Mouse (Mus musculus) gastrocnemius, postnatal 10 days (tissue): ENCODE results near the gene Atf1. TPM values are rescaled to one million over a fixed set of nuclear protein-coding genes. Genes with fewer than 3 reads are reported as not detected.
"Not testable (repeated sequence)": the region's sequence is repeated elsewhere in the genome, so short reads cannot be mapped to it uniquely, and the experiment has no call there.

Experiments
- DNase-seq: peaks from one replicate; pipeline ENCODE4 v3.0.0; 2021; ENCODE audit warnings: mixed read lengths
- total RNA-seq, 2 experiments: library from RNA; stranded (reverse); gene quantifications; 2 replicates each; pipeline ENCODE4 v1.2.3; 2021

The Atf1 gene
- total RNA-seq, 2 experiments from 2014 or later: 51.5 to 55.9 TPM

GRCm38 (mm10) chr15:100258646-100259425 is 31.2 kb downstream of the Atf1 start:
- DNase-seq: no peak

GRCm38 (mm10) chr15:100260351-100260750 is 32.7 kb downstream of the Atf1 start:
- DNase-seq: not testable (repeated sequence)

- no peak for DNase-seq
Measured at GRCm38 (mm10) chr15:100263246-100263905, 35.8 kb downstream of the Atf1 start.

GRCm38 (mm10) chr15:100265586-100266325 is 38.1 kb downstream of the Atf1 start:
- no peak for DNase-seq

- DNase-seq: no peak
Measured at GRCm38 (mm10) chr15:100268916-100269315, 41.3 kb downstream of the Atf1 start.

GRCm38 (mm10) chr15:100269776-100270175 is 42.2 kb downstream of the Atf1 start:
- DNase-seq: no peak

DNA sequence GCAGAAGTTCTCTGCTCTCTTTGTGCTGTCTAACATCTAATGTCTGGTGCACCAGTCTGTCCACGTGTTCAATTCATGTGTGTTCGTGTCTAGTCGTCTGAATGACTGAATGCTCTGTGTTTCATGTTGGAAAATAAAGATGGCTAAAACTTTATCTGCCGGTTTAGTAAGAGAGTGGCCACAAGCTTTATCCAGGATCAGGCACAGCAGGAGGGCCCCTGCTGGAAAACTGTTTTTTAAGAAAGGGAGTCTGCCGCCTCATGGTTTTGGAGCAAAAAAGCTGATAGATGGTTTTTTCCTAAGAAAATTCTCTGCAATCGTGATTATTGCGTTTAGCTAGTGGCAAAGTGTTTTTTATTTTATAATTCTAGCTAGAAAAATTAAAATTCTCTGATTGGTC is 43.0 kb downstream of the Atf1 start:
- DNase-seq: not testable (repeated sequence)

DNA sequence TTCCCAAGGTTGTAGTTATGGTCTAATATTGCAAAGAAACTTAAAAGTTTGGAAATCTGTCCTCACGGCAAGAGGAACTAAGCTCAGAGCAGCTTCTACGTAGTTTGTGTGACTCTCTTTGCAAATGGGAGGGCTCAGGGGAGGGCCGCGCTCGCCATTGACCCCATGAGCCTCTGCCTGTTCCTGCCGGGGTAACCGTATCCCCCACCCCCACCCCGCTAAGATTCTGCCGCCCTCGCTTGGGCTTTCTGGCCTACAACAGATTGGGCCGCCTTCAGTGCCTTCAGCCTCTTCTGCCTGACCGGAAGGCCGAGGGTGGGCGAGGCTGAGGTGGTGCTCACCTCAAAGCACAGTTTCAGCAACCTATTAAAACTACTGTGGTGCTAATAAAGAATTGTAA is 43.8 kb downstream of the Atf1 start:
- DNase-seq: no peak

DNA sequence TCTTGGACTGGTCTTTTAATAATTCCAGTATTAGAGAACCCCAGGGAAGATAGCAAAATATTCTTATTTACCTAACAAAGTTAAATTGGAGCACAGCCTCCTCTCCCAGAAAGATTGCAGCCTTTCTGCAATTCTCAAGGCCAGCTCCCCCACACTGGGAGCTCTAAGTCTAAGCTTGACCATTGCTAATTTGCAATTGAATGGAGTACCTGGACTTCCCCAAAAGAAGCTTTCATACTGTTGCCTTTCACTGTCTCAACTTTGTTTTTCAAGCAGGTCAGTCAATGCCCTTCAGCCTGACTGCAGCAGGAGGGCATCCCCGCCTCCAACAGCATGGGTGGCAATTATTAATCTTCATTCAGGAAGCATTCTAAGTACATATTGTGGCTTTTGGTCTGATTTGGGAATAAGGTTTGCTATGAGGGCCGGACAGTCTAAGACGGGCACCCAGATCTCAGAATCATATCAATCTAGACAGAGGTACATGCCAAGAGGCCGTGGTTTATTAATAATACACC is 46.2 kb downstream of the Atf1 start:
- not testable (repeated sequence) for DNase-seq

- no peak for DNase-seq
Measured at GRCm38 (mm10) chr15:100274790-100275559, 47.4 kb downstream of the Atf1 start.

- no peak for DNase-seq
Measured at GRCm38 (mm10) chr15:100276403-100276802, 48.8 kb downstream of the Atf1 start.

GRCm38 (mm10) chr15:100277586-100277985 is 50.0 kb downstream of the Atf1 start:
- no peak for DNase-seq

DNA sequence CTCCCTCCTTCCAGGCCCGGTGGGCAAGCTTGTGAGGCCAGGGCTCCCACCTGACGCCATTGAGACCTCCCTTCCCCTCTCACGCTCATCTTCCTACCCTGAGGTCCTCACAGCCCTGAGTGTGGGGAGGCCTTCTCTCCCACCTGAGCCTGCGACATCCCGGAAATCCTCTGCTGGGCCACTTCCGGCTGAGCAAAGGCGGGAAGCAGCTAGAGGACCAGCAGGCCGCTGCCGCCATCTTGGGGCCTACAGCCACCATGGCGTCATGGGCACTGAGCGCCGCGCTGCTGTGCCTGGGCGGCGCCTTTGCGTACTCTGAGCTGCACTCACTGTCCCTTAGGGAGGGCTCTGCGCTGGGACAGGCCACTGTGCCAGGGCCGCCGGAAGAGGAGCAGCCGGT is 53.0 kb downstream of the Atf1 start, which contains the start of gene Tmprss12:
TSS of gene Tmprss12 (plus strand) at position 212 of the 400 bp plus-strand sequence.
- DNase-seq: no peak

GRCm38 (mm10) chr15:100288980-100289379 is 61.4 kb downstream of the Atf1 start:
- no peak for DNase-seq

DNA sequence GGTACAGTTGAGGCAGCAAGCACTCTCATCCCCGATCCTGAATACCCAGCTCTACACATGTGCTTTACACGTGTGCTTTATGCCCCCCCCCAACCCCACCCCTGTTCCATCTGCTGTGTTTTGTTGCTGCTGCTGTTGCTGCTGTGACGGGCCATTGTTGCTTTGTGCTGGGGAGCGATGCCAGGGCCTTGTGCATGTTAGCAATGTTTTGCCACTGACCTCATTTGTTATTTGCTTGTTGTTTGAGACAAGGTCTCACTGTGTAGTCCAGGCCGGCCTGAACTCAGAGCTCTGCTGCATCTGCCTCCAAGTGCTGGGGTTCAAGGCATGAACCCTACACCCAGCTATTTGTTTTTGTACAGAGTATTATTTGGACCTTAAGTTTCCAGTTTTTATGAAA is 63.2 kb downstream of the Atf1 start:
- no peak for DNase-seq

DNA sequence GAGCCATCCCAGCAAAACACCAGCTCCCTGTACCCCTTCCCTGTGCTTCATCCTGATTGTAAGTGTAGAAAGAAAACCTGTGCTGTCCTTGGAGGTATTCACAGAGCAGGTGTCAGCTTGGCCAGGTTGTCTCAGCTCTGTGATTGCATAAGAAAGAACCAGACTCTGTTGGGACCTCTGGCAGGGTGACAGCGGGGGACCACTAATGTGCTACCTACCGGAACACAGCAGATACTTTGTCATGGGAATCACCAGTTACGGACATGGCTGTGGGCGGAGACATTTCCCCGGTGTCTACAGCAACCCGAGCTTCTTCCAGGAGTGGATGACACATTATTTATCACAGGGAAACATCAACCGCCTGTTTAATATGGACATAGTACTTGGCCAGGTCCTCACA is 64.7 kb downstream of the Atf1 start:
- no peak for DNase-seq

DNA sequence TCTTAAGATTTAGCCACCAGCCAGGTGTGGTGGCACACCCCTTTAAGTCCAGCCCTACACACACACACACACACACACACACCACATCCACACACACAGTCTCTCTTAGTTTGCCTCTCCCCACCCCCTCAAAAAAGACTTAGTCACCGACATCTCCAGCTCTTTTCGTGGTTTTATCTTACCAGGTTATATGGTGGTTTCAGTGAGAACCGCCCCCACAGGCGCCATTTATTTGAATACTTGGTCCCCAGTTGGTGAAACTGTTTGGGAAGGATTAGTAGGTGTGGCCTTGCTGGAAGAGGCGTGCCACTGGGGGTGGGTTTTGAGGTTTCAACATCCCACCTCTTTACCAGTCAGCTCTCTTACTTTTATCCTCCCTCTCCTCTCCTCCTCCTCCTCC is 70.2 kb downstream of the Atf1 start:
- DNase-seq: no peak

- no peak for DNase-seq
Measured at GRCm38 (mm10) chr15:100300499-100300898, 72.9 kb downstream of the Atf1 start.

GRCm38 (mm10) chr15:100301556-100301955 is 73.9 kb downstream of the Atf1 start:
- DNase-seq: no peak

DNA sequence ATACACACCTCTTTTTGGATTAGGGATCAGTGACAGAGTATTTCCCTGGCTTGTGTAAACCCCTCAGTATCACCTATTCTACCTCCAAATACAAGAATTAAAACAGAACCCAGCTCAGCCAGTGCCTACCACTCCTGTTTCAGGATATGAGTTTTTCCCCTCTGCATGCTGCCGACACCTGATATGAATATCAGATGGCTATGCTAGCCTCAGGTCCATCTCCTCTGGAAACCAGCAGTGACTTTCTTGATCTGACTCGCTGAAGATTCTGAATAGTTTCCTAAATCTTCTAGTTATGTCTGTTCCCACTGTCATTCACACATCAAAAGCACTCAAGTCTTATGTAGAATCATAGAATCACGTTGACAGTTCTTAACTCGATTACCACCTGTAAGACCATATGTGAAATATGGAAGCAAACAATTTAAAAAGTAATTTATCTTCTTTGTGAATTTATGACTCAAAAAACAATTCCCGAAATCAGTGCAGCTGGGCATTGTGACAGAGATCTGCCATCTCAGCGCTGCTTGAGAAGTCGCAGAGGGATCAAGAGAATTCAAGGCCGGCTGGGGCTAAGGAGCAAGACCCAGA is 75.9 kb downstream of the Atf1 start:
- DNase-seq: no peak
